Mouse (Mus musculus) adrenal gland, postnatal 36 days (tissue): ENCODE measurements around the gene Asic1. TPM values are rescaled to one million over a fixed set of nuclear protein-coding genes. Genes with fewer than 3 reads are reported as not detected.

Experiments
- DNase-seq, 2 experiments: peaks; one replicate each; pipeline ENCODE4 v3.0.0; 2021; ENCODE audit warnings: mixed read lengths in 1 of 2
- total RNA-seq, 2 experiments: library from RNA; stranded (reverse); gene quantifications; 2 replicates each; pipeline ENCODE4 v1.2.3; 2021

Asic1 gene
- total RNA-seq, 2 experiments from 2014 or later: 0.53 to 0.56 TPM

- DNase-seq: peak; percentile 96
Observed at GRCm38 (mm10) chr15:99701999-99702900, 32.1 kb downstream of the Asic1 start, which contains the start of gene Smarcd1. TSS of gene Smarcd1 (plus strand) at chr15:99702129.

- DNase-seq: no peak
Observed at GRCm38 (mm10) chr15:99703104-99703503, 32.9 kb downstream of the Asic1 start.

GRCm38 (mm10) chr15:99703676-99704040 is 33.5 kb downstream of the Asic1 start:
- peak in 1 of 2 experiments; percentile 39 for DNase-seq

GRCm38 (mm10) chr15:99704041-99704681 is 34.0 kb downstream of the Asic1 start:
- DNase-seq: peak; percentile 81 to 83

- peak; percentile 55 to 65 for DNase-seq
Observed at GRCm38 (mm10) chr15:99704881-99705280, 34.7 kb downstream of the Asic1 start.

GRCm38 (mm10) chr15:99705440-99706048 is 35.4 kb downstream of the Asic1 start, which contains the start of gene Gm17349:
TSS of gene Gm17349 (minus strand) at chr15:99705490.
- DNase-seq: peak; percentile 83

- no peak for DNase-seq
Observed at GRCm38 (mm10) chr15:99708176-99708575, 38.0 kb downstream of the Asic1 start.

GRCm38 (mm10) chr15:99710221-99711190 is 40.3 kb downstream of the Asic1 start:
- peak; percentile 38 to 53 for DNase-seq

- DNase-seq: no peak
Observed at GRCm38 (mm10) chr15:99711491-99711890, 41.3 kb downstream of the Asic1 start.

- no peak for DNase-seq
Observed at GRCm38 (mm10) chr15:99712666-99713559, 42.7 kb downstream of the Asic1 start.

- DNase-seq: peak; percentile 42 to 53
Observed at GRCm38 (mm10) chr15:99713569-99713968, 43.4 kb downstream of the Asic1 start.

- DNase-seq: peak; percentile 78 to 83
Observed at GRCm38 (mm10) chr15:99714206-99714605, 44.0 kb downstream of the Asic1 start.

GRCm38 (mm10) chr15:99714858-99715257 is 44.7 kb downstream of the Asic1 start:
- peak; percentile 78 to 85 for DNase-seq

GRCm38 (mm10) chr15:99715361-99715865 is 45.2 kb downstream of the Asic1 start:
- peak; percentile 36 to 40 for DNase-seq

GRCm38 (mm10) chr15:99715982-99716746 is 46.0 kb downstream of the Asic1 start:
- peak in 1 of 2 experiments; percentile 55 for DNase-seq

GRCm38 (mm10) chr15:99716814-99717213 is 46.6 kb downstream of the Asic1 start:
- no peak for DNase-seq

GRCm38 (mm10) chr15:99717386-99718334 is 47.5 kb downstream of the Asic1 start, which contains the start of gene Gpd1:
TSS of gene Gpd1 (plus strand) at chr15:99717515.
- peak; percentile 83 to 87 for DNase-seq

- peak; percentile 43 to 45 for DNase-seq
Observed at GRCm38 (mm10) chr15:99718461-99719021, 48.4 kb downstream of the Asic1 start.
